Mouse (Mus musculus): ENCODE measurements around the gene Cep55. TPM values are rescaled to one million over a fixed set of nuclear protein-coding genes. Genes with fewer than 3 reads are reported as not detected.

The Cep55 gene
- polyA plus RNA-seq, 1 experiment = 75.1 TPM

DNA sequence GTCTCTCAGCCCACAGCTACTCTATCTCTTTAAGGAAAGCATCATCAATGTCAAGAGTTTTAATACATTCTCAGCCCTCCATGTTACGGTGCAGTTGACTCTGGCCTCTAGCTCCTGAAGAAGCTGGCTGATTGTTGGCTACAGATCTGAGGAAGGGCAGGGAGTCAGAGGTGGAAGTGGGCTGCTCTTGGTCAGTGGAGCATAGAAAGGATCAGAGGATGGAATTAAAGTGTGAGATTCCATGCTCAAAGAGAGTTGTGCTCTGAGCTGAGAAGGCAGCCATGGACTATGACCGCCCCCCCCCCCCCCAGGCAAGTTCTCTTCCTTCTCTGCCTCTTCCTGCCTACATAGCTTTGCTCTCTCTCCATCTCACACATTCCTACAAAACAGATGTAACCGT, 24.9 kb upstream of the Cep55 start:
- no peak for TF ChIP-seq POLR2A (IDR thresholded peaks at IDR 0.05; ENCODE audit: insufficient read depth, low read length)
- Histone ChIP-seq H3K36me3 (ENCODE audit: control insufficient read depth, insufficient read depth, low read length, poor library complexity, severe bottlenecking) (no peaks in the 10 kb centered on the region), H3K4me3 (ENCODE audit: low read depth, low read length) (no peak overlapping the region), H3K27me3 (ENCODE audit: control insufficient read depth, insufficient read depth, low read length, poor library complexity, severe bottlenecking) (no peaks in the 10 kb centered on the region), H3K4me1 (ENCODE audit: control insufficient read depth, insufficient read depth, low read length) (peaks cover 8% of the 10 kb centered on the region), H3K27ac (ENCODE audit: insufficient read depth, low read length) (no peak overlapping the region), H3K9me3 (replicated peaks; ENCODE audit: control insufficient read depth, insufficient read depth, low read length, poor library complexity, severe bottlenecking) (no peaks in the 10 kb centered on the region), H3K9ac (ENCODE audit: low read depth, poor library complexity, severe bottlenecking) (no peak overlapping the region)

- H3K27ac ChIP-seq (ENCODE audit: insufficient read depth, low read length) = no peak overlapping the region
- H3K9ac ChIP-seq (ENCODE audit: low read depth, poor library complexity, severe bottlenecking) = no peak overlapping the region
- H3K36me3 ChIP-seq (ENCODE audit: control insufficient read depth, insufficient read depth, low read length, poor library complexity, severe bottlenecking) = no peaks in the 10 kb centered on the region
- no peaks in the 10 kb centered on the region for H3K27me3 ChIP-seq (ENCODE audit: control insufficient read depth, insufficient read depth, low read length, poor library complexity, severe bottlenecking)
- peaks cover 9% of the 10 kb centered on the region for H3K4me1 ChIP-seq (ENCODE audit: control insufficient read depth, insufficient read depth, low read length)
- no peak overlapping the region for H3K4me3 ChIP-seq (ENCODE audit: low read depth, low read length)
- no peaks in the 10 kb centered on the region for H3K9me3 ChIP-seq (replicated peaks; ENCODE audit: control insufficient read depth, insufficient read depth, low read length, poor library complexity, severe bottlenecking)
- no peak for TF ChIP-seq EP300 (IDR thresholded peaks at IDR 0.05; ENCODE audit: insufficient read depth, low read depth, low read length)
- TF ChIP-seq CTCF (IDR thresholded peaks at IDR 0.05; ENCODE audit: low read depth, low read length) = no peak
- no peak for TF ChIP-seq POLR2A (IDR thresholded peaks at IDR 0.05; ENCODE audit: insufficient read depth, low read length)
Observed at GRCm38 (mm10) chr19:38030673-38031137, 24.1 kb upstream of the Cep55 start.

DNA sequence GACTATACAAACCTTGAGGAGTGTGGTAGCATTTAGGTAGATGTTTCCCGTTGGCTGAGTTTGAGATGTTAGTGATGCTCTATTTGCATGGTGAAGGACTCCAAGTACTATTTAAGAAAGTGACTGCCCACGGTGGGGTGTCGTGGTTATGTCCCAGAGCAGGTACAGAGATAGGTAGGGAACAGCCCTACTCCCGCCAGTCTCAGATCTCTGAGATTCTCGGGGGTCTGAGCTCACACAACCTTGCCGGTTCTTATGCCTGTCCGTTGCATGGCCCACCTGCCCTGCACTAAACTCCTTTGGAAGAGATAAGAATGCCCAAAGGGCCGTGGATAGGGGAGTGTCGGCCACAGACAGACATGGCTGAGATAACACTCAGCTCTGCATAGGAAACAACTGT, 23.7 kb upstream of the Cep55 start:
- Histone ChIP-seq H3K27me3 (ENCODE audit: control insufficient read depth, insufficient read depth, low read length, poor library complexity, severe bottlenecking) (no peaks in the 10 kb centered on the region), H3K9ac (ENCODE audit: low read depth, poor library complexity, severe bottlenecking) (no peak overlapping the region), H3K4me3 (ENCODE audit: low read depth, low read length) (0 out of 2 replicates have a peak overlapping the region, but pooled peaks have one; percentile 28), H3K4me1 (ENCODE audit: control insufficient read depth, insufficient read depth, low read length) (peaks cover 9% of the 10 kb centered on the region), H3K9me3 (replicated peaks; ENCODE audit: control insufficient read depth, insufficient read depth, low read length, poor library complexity, severe bottlenecking) (no peaks in the 10 kb centered on the region), H3K36me3 (ENCODE audit: control insufficient read depth, insufficient read depth, low read length, poor library complexity, severe bottlenecking) (no peaks in the 10 kb centered on the region), H3K27ac (ENCODE audit: insufficient read depth, low read length) (no peak overlapping the region)
- TF ChIP-seq POLR2A (IDR thresholded peaks at IDR 0.05; ENCODE audit: insufficient read depth, low read length) (no peak), CTCF (IDR thresholded peaks at IDR 0.05; ENCODE audit: low read depth, low read length) (no peak), EP300 (IDR thresholded peaks at IDR 0.05; ENCODE audit: insufficient read depth, low read depth, low read length) (no peak)

DNA sequence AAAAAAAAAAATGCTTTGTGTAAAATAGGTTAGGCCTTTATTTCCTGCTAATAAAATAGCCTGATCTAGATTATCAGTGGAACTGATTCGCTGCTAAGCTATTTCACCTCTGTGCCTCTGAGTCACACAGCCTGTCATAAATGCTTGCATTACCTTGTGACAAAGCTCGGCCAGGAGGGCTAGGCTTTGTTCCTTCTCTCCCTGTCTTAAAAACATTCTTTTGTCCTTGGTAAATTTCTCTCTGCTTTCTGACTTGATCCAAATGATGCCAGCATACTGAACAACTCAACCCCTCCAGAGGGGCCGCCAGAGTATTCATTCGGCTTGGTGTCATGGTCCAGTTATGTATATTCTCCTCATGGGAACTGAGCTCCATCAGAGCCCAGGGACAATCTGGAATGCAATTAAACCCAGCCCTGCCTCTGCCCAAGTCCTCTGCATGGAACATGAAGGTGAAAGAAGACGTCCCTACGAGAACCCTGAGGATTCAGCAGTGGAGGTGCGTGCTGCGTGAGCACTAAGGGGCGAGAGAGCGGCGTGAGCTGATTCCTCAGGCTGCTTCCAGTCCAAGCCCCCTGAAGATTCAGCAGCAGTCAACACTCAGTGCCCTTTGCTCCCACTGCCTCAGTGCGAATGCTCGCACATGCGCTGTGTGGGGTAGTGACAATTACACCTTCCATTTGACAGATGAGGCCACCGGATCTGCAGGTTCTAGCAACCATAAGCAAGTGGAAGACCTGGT, 21.6 kb upstream of the Cep55 start:
- H3K9me3 ChIP-seq (replicated peaks; ENCODE audit: control insufficient read depth, insufficient read depth, low read length, poor library complexity, severe bottlenecking) = no peaks in the 10 kb centered on the region
- no peaks in the 10 kb centered on the region for H3K27me3 ChIP-seq (ENCODE audit: control insufficient read depth, insufficient read depth, low read length, poor library complexity, severe bottlenecking)
- H3K9ac ChIP-seq (ENCODE audit: low read depth, poor library complexity, severe bottlenecking) = no peak overlapping the region
- TF ChIP-seq EP300 (IDR thresholded peaks at IDR 0.05; ENCODE audit: insufficient read depth, low read depth, low read length) (no peak), CTCF (IDR thresholded peaks at IDR 0.05; ENCODE audit: low read depth, low read length) (no peak)
- H3K4me3 ChIP-seq (ENCODE audit: low read depth, low read length) = peak overlapping the region; percentile 8; the same call in 1 of the 2 replicates
- no peaks in the 10 kb centered on the region for H3K36me3 ChIP-seq (ENCODE audit: control insufficient read depth, insufficient read depth, low read length, poor library complexity, severe bottlenecking)
- no peak overlapping the region for H3K27ac ChIP-seq (ENCODE audit: insufficient read depth, low read length)
- peaks cover 7% of the 10 kb centered on the region for H3K4me1 ChIP-seq (ENCODE audit: control insufficient read depth, insufficient read depth, low read length)

DNA sequence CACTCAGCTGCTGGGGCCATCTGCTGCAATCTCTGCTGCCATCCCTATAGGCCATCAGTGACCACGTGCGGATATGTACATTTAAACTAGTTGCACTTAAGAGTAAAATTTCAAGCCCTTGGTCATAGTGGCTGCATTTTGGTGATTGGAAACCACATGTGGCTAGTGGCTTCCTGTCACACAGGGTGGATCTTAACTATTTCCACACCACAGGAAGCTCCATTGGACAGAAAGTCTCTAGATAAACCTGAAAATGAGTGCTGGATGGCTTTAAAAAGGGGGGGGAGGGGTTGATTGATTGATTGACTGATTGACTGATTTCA, 21.1 kb upstream of the Cep55 start:
- Histone ChIP-seq H3K27ac (ENCODE audit: insufficient read depth, low read length) (no peak overlapping the region), H3K9me3 (replicated peaks; ENCODE audit: control insufficient read depth, insufficient read depth, low read length, poor library complexity, severe bottlenecking) (no peaks in the 10 kb centered on the region), H3K27me3 (ENCODE audit: control insufficient read depth, insufficient read depth, low read length, poor library complexity, severe bottlenecking) (no peaks in the 10 kb centered on the region), H3K36me3 (ENCODE audit: control insufficient read depth, insufficient read depth, low read length, poor library complexity, severe bottlenecking) (no peaks in the 10 kb centered on the region), H3K4me1 (ENCODE audit: control insufficient read depth, insufficient read depth, low read length) (peaks cover 7% of the 10 kb centered on the region), H3K9ac (ENCODE audit: low read depth, poor library complexity, severe bottlenecking) (no peak overlapping the region), H3K4me3 (ENCODE audit: low read depth, low read length) (no peak overlapping the region)
- TF ChIP-seq CTCF (IDR thresholded peaks at IDR 0.05; ENCODE audit: low read depth, low read length) = no peak
- TF ChIP-seq EP300 (IDR thresholded peaks at IDR 0.05; ENCODE audit: insufficient read depth, low read depth, low read length) = no peak
- no peak for TF ChIP-seq POLR2A (IDR thresholded peaks at IDR 0.05; ENCODE audit: insufficient read depth, low read length)

GRCm38 (mm10) chr19:38034696-38035095, 20.1 kb upstream of the Cep55 start:
- no peaks in the 10 kb centered on the region for H3K9me3 ChIP-seq (replicated peaks; ENCODE audit: control insufficient read depth, insufficient read depth, low read length, poor library complexity, severe bottlenecking)
- no peak overlapping the region for H3K9ac ChIP-seq (ENCODE audit: low read depth, poor library complexity, severe bottlenecking)
- no peak overlapping the region for H3K27ac ChIP-seq (ENCODE audit: insufficient read depth, low read length)
- peaks cover 7% of the 10 kb centered on the region for H3K4me1 ChIP-seq (ENCODE audit: control insufficient read depth, insufficient read depth, low read length)
- no peaks in the 10 kb centered on the region for H3K36me3 ChIP-seq (ENCODE audit: control insufficient read depth, insufficient read depth, low read length, poor library complexity, severe bottlenecking)
- no peaks in the 10 kb centered on the region for H3K27me3 ChIP-seq (ENCODE audit: control insufficient read depth, insufficient read depth, low read length, poor library complexity, severe bottlenecking)
- TF ChIP-seq POLR2A (IDR thresholded peaks at IDR 0.05; ENCODE audit: insufficient read depth, low read length) = no peak
- no peak for TF ChIP-seq CTCF (IDR thresholded peaks at IDR 0.05; ENCODE audit: low read depth, low read length)
- TF ChIP-seq EP300 (IDR thresholded peaks at IDR 0.05; ENCODE audit: insufficient read depth, low read depth, low read length) = no peak
- H3K4me3 ChIP-seq (ENCODE audit: low read depth, low read length) = no peak overlapping the region
